Mouse (Mus musculus): ENCODE measurements around the gene Hscb. TPM values are rescaled to one million over a fixed set of nuclear protein-coding genes. Genes with fewer than 3 reads are reported as not detected.

The Hscb gene
- polyA plus RNA-seq, 1 experiment from 2014 or later, result 30.2 TPM

GRCm38 (mm10) chr5:110780761-110781528 lies 58.6 kb downstream of the Hscb start:
- Histone ChIP-seq H3K4me2 (peak overlapping the region; percentile 87), H3K36me3 (ENCODE audit: control insufficient read depth, insufficient read depth, low read length) (peaks cover 8% of the 10 kb centered on the region), H3K27ac (ENCODE audit: low read depth, low read length) (no peak overlapping the region), H3K9ac (ENCODE audit: low read depth, low read length) (peak overlapping the region; percentile 85), H3K9me3 (replicated peaks; ENCODE audit: control insufficient read depth, low read length) (no peaks in the 10 kb centered on the region), H3K4me1 (ENCODE audit: control insufficient read depth, insufficient read depth, low read length) (peaks cover 3% of the 10 kb centered on the region; the same call in 1 of the 2 replicates), H3K4me3 (ENCODE audit: low read depth, low read length) (peak overlapping the region; percentile 89), H3K27me3 (ENCODE audit: control insufficient read depth, insufficient read depth, low read length) (no peaks in the 10 kb centered on the region)
- no peak; the same call in 1 of the 2 replicates for ATAC-seq (replicated peaks; ENCODE audit: insufficient number of reproducible peaks, low FRiP score, low TSS enrichment)
- 60% methylated on average over 10 of the region's 10 CpGs for WGBS (ENCODE audit: insufficient replicate concordance)

DNA sequence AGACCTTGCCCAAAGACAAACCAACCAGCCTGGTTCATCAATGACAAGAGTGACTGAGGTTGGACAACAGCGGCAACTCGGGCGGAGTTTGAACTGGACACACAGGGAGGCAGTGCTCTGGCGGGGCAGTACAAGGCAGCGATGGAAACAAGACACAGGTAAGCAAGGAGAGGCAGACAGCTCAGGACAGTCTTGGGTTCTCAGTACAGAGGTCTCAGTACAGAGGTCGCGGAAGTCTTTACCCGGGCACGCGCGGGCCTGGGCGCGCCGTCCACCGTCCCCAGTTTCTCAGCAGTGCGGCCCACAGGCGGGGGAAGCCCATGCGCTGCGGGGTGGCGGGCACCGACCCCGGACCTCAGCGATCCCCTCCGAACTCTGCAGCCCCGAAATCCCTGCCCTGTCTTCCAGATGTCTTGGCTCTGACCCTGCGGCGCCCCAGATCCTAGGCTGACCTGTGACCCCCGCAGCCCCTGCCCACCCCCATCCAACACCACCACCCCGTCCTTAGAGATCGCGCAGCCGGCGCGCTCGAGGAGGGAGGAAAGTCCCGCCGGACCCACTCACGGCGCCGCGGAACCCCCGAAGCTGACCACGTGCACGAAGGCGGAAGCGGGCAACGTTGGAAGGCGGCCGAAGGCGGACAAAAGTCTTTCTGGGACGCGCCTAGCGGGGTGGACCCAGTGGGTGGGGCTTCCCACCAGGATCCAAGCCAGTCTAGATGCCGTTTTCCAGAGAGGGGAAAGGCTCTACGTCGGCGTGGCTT lies 59.4 kb downstream of the Hscb start, which contains the start of gene Pus1:
Gene Pus1 (minus strand): TSS at position 662 of the 763 bp plus-strand sequence.
- peak; percentile 81 for ATAC-seq (replicated peaks; ENCODE audit: insufficient number of reproducible peaks, low FRiP score, low TSS enrichment)
- H3K4me1 ChIP-seq (ENCODE audit: control insufficient read depth, insufficient read depth, low read length), result peaks cover 3% of the 10 kb centered on the region; the same call in 1 of the 2 replicates
- 0 out of 2 replicates have a peak within 1 kb of the TSS, but pooled peaks have one; percentile 16 for H3K27ac ChIP-seq (ENCODE audit: low read depth, low read length)
- peak within 1 kb of the TSS; percentile 87 for H3K4me2 ChIP-seq
- no peaks in the 10 kb centered on the region for H3K27me3 ChIP-seq (ENCODE audit: control insufficient read depth, insufficient read depth, low read length)
- H3K9ac ChIP-seq (ENCODE audit: low read depth, low read length), result peak within 1 kb of the TSS; percentile 85
- no peaks in the 10 kb centered on the region for H3K9me3 ChIP-seq (replicated peaks; ENCODE audit: control insufficient read depth, low read length)
- peak within 1 kb of the TSS; percentile 89 for H3K4me3 ChIP-seq (ENCODE audit: low read depth, low read length)
- peaks cover 9% of the 10 kb centered on the region for H3K36me3 ChIP-seq (ENCODE audit: control insufficient read depth, insufficient read depth, low read length)
- WGBS (ENCODE audit: insufficient replicate concordance), result under 1% methylated on average over 56 of the region's 57 CpGs

DNA sequence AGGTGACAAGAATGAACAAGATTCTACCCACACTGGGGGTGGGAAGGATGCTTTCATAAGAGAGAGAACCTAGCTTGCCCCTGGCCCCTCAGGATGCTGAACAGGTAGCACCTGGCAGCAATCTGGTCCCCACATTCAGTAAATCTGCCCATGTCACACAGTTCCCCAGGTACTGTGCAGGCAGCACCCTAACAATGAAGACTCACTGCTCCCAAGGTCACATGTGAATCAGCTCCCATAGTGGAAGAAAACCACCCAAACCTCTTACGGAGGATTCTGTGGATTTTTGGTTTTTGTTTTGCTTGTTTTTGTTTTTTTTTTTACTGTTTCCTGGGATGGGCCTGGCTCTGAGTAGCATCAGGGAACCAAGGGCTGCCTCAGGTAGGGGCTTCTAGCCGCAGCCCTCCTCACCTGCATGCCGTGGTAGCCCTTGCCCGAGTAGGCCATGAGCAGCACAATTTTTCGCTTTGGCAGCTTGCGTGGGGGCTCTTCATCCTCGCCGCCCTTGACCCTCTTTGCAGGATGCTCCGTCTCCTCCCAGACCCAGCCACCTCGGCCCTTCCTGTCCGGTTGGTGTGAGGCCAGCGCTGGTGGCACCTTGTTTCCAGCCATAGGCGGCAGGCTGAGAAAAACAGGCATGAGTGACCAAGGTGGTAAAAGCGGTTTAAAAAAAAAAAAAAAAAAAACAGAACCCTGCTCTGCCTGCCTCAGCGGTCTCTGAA lies 60.1 kb downstream of the Hscb start:
- 21% methylated on average over 15 of the region's 15 CpGs for WGBS (ENCODE audit: insufficient replicate concordance)
- no peak overlapping the region for H3K27ac ChIP-seq (ENCODE audit: low read depth, low read length)

More for the DNA sequence above, 60.1 kb downstream of the Hscb start:
- no peak for ATAC-seq (replicated peaks; ENCODE audit: insufficient number of reproducible peaks, low FRiP score, low TSS enrichment)
- Histone ChIP-seq H3K9ac (ENCODE audit: low read depth, low read length) (peak overlapping the region; percentile 85), H3K4me1 (ENCODE audit: control insufficient read depth, insufficient read depth, low read length) (peaks cover 3% of the 10 kb centered on the region; the same call in 1 of the 2 replicates), H3K4me2 (peak overlapping the region; percentile 87), H3K9me3 (replicated peaks; ENCODE audit: control insufficient read depth, low read length) (no peaks in the 10 kb centered on the region), H3K27me3 (ENCODE audit: control insufficient read depth, insufficient read depth, low read length) (no peaks in the 10 kb centered on the region), H3K36me3 (ENCODE audit: control insufficient read depth, insufficient read depth, low read length) (peaks cover 15% of the 10 kb centered on the region), H3K4me3 (ENCODE audit: low read depth, low read length) (peak overlapping the region; percentile 89)

Other genes with a start within 250 kb of the Hscb start
- gene Noc4l, start 186.4 kb downstream of the Hscb start, polyA plus RNA-seq (2014; fragmentation: Nextera tagmentation; extraction: Ambion mirVana), result 35.8 and 41.7 TPM in 2 replicates
- gene Ddx51, start 186.3 kb downstream of the Hscb start, polyA plus RNA-seq (2014; fragmentation: Nextera tagmentation; extraction: Ambion mirVana), result 18.0 and 22.0 TPM in 2 replicates
- gene Ep400, start 69.1 kb downstream of the Hscb start, polyA plus RNA-seq (2014; fragmentation: Nextera tagmentation; extraction: Ambion mirVana), result 29.2 and 30.4 TPM in 2 replicates
- gene Pus1, start 59.1 kb downstream of the Hscb start, polyA plus RNA-seq (2014; fragmentation: Nextera tagmentation; extraction: Ambion mirVana), result 19.6 and 23.2 TPM in 2 replicates
- gene Ulk1, start 29.7 kb downstream of the Hscb start, polyA plus RNA-seq (2014; fragmentation: Nextera tagmentation; extraction: Ambion mirVana), result 17.1 and 18.7 TPM in 2 replicates
- gene Chek2, start 202 bp upstream of the Hscb start, polyA plus RNA-seq (2014; fragmentation: Nextera tagmentation; extraction: Ambion mirVana), result 20.9 and 27.1 TPM in 2 replicates
- 8.1 and 9.4 TPM in 2 replicates for gene Ttc28, start 40.0 kb upstream of the Hscb start, polyA plus RNA-seq (2014; fragmentation: Nextera tagmentation; extraction: Ambion mirVana)